Mouse (Mus musculus) frontal cortex, postnatal 10 days (tissue): ENCODE data around the gene Gm21746.
"Not testable (repeated sequence)": the region's sequence is repeated elsewhere in the genome, so short reads cannot be mapped to it uniquely, and the experiment has no call there.

Experiments used
- DNase-seq, 2 experiments: peaks; one replicate each; pipeline ENCODE4 v3.0.0; 2022; ENCODE audit warnings: low spot score in 2 of 2, mixed read lengths in 1 of 2

The Gm21746 gene

GRCm38 (mm10) chrY:6237895-6238294 lies at the start of gene Gm21746:
Gm21746 (minus strand) TSS chrY:6237995.
- not testable (repeated sequence) for DNase-seq

DNA sequence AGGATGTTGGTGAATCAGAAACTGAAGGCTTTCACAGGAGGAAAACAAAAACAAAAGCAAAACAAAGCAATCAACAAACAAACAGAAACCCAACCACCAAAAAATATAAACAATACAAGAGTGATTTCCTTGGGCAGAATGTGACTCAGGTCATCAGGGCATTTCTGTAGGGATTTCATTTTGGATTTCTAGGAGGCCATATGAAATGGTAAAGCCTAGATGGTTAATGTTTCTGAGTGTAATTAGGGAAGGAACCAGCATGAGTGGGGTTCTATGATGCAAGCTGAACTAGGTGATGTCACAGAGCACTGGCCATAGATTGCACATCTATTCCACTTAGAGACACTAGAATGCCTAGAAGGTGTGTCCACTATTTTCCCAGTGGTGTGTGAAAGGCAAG lies 29.0 kb upstream of the Gm21746 start, which contains the start of gene Gm20873:
Gm20873 (plus strand) TSS at position 301 of the 400 bp plus-strand sequence.
- not testable (repeated sequence) for DNase-seq
